Mouse (Mus musculus) liver, postnatal 0 days (tissue): ENCODE results near the gene Klhdc7b.

Experiments
- CTCF ChIP-seq: sonication (generic); IDR thresholded peaks from 2 replicates; pipeline ENCODE4 v1.5.1; 2016; ENCODE audit warnings: antibody characterized with exemption, low read depth
- EP300 ChIP-seq: IDR thresholded peaks from 2 replicates; pipeline ENCODE4 v1.6.1; 2016; ENCODE audit warnings: antibody characterized with exemption, low read depth, mild to moderate bottlenecking

DNA sequence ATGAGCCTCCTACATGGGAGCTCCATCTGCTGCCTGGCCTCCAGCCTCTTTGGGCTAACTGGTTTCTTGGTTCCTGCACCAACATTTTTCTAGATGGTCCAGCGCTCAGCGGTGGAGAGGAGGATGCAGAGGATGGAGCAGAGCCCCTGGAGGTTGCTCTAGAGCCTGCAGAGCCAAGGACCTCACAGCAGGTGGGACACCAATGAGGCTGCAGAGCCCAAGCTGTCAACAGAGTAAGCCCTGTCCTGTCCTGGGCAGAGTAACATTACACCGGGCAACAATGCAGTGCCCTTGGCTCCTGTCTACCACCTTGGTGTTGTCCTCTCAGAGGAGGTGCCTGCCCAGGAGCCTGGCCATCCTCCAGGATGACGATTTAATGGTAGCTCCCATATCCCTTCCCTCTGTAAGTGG lies 19.6 kb upstream of the Klhdc7b start:
- no peak for TF ChIP-seq CTCF
- no peak for TF ChIP-seq EP300
